Mouse (Mus musculus): ENCODE results near the gene Hnrnpul2. TPM values are rescaled to one million over a fixed set of nuclear protein-coding genes. Genes with fewer than 3 reads are reported as not detected.
A peak's percentile ranks its signal among the peaks of the same experiment; 100 is the strongest.

The Hnrnpul2 gene
- polyA plus RNA-seq, 1 experiment from 2014 or later = 5.3 TPM

GRCm38 (mm10) chr19:8788521-8788920 is 31.3 kb upstream of the Hnrnpul2 start:
- no peak overlapping the region for H3K4me2 ChIP-seq (ENCODE audit: low read length)
- peaks cover 16% of the 10 kb centered on the region for H3K4me1 ChIP-seq (ENCODE audit: control insufficient read depth, insufficient read depth, low read length)
- H3K9me3 ChIP-seq (replicated peaks; ENCODE audit: control insufficient read depth, low read length, poor library complexity, severe bottlenecking) = no peaks in the 10 kb centered on the region
- H3K36me3 ChIP-seq (ENCODE audit: control insufficient read depth, insufficient read depth, low read length) = peaks cover 10% of the 10 kb centered on the region
- H3K9ac ChIP-seq (ENCODE audit: low read depth, low read length) = 0 out of 2 replicates have a peak overlapping the region, but pooled peaks have one; percentile 10
- H3K4me3 ChIP-seq (ENCODE audit: low read depth, low read length) = no peak overlapping the region
- no peaks in the 10 kb centered on the region for H3K27me3 ChIP-seq (ENCODE audit: control insufficient read depth, insufficient read depth, low read depth, low read length)
- ATAC-seq = no peak
- H3K27ac ChIP-seq (ENCODE audit: low read length) = peak overlapping the region; percentile 39
- 12% methylated on average over 3 of the region's 3 CpGs for WGBS

GRCm38 (mm10) chr19:8789171-8789570 is 30.6 kb upstream of the Hnrnpul2 start:
- H3K36me3 ChIP-seq (ENCODE audit: control insufficient read depth, insufficient read depth, low read length) = peaks cover 16% of the 10 kb centered on the region
- H3K9me3 ChIP-seq (replicated peaks; ENCODE audit: control insufficient read depth, low read length, poor library complexity, severe bottlenecking) = no peaks in the 10 kb centered on the region
- H3K27me3 ChIP-seq (ENCODE audit: control insufficient read depth, insufficient read depth, low read depth, low read length) = no peaks in the 10 kb centered on the region
- 24% methylated on average over 1 of the region's 1 CpGs for WGBS
- H3K4me3 ChIP-seq (ENCODE audit: low read depth, low read length) = no peak overlapping the region
- peaks cover 16% of the 10 kb centered on the region for H3K4me1 ChIP-seq (ENCODE audit: control insufficient read depth, insufficient read depth, low read length)
- H3K4me2 ChIP-seq (ENCODE audit: low read length) = no peak overlapping the region
- peak overlapping the region; percentile 39; the same call in 1 of the 2 replicates for H3K27ac ChIP-seq (ENCODE audit: low read length)
- no peak overlapping the region for H3K9ac ChIP-seq (ENCODE audit: low read depth, low read length)
- ATAC-seq = no peak

- 87% methylated on average over 7 of the region's 7 CpGs for WGBS
- peaks cover 24% of the 10 kb centered on the region for H3K36me3 ChIP-seq (ENCODE audit: control insufficient read depth, insufficient read depth, low read length)
- no peak overlapping the region for H3K4me2 ChIP-seq (ENCODE audit: low read length)
- H3K9ac ChIP-seq (ENCODE audit: low read depth, low read length) = no peak overlapping the region
- no peaks in the 10 kb centered on the region for H3K27me3 ChIP-seq (ENCODE audit: control insufficient read depth, insufficient read depth, low read depth, low read length)
- no peaks in the 10 kb centered on the region for H3K9me3 ChIP-seq (replicated peaks; ENCODE audit: control insufficient read depth, low read length, poor library complexity, severe bottlenecking)
- H3K4me1 ChIP-seq (ENCODE audit: control insufficient read depth, insufficient read depth, low read length) = peaks cover 14% of the 10 kb centered on the region
- H3K4me3 ChIP-seq (ENCODE audit: low read depth, low read length) = no peak overlapping the region
- H3K27ac ChIP-seq (ENCODE audit: low read length) = no peak overlapping the region
- no peak for ATAC-seq
Measured at GRCm38 (mm10) chr19:8790171-8790570, 29.6 kb upstream of the Hnrnpul2 start.

GRCm38 (mm10) chr19:8798264-8798946 is 21.4 kb upstream of the Hnrnpul2 start, which contains the start of gene Polr2g:
Polr2g (minus strand) TSS chr19:8798577.
- ATAC-seq = peak; percentile 75
- Histone ChIP-seq H3K4me1 (ENCODE audit: control insufficient read depth, insufficient read depth, low read length) (peaks cover 25% of the 10 kb centered on the region), H3K27me3 (ENCODE audit: control insufficient read depth, insufficient read depth, low read depth, low read length) (no peaks in the 10 kb centered on the region), H3K4me3 (ENCODE audit: low read depth, low read length) (peak within 1 kb of the TSS; percentile 68), H3K4me2 (ENCODE audit: low read length) (peak within 1 kb of the TSS; percentile 93), H3K36me3 (ENCODE audit: control insufficient read depth, insufficient read depth, low read length) (peaks cover 16% of the 10 kb centered on the region), H3K9me3 (replicated peaks; ENCODE audit: control insufficient read depth, low read length, poor library complexity, severe bottlenecking) (no peaks in the 10 kb centered on the region), H3K9ac (ENCODE audit: low read depth, low read length) (peak within 1 kb of the TSS; percentile 72), H3K27ac (ENCODE audit: low read length) (peak within 1 kb of the TSS; percentile 60)
- WGBS = 2% methylated on average over 25 of the region's 25 CpGs

GRCm38 (mm10) chr19:8798947-8799315 is 20.9 kb upstream of the Hnrnpul2 start:
- Histone ChIP-seq H3K36me3 (ENCODE audit: control insufficient read depth, insufficient read depth, low read length) (peaks cover 11% of the 10 kb centered on the region), H3K27me3 (ENCODE audit: control insufficient read depth, insufficient read depth, low read depth, low read length) (no peaks in the 10 kb centered on the region), H3K9me3 (replicated peaks; ENCODE audit: control insufficient read depth, low read length, poor library complexity, severe bottlenecking) (no peaks in the 10 kb centered on the region), H3K4me2 (ENCODE audit: low read length) (peak overlapping the region; percentile 93), H3K27ac (ENCODE audit: low read length) (no peak overlapping the region), H3K9ac (ENCODE audit: low read depth, low read length) (no peak overlapping the region), H3K4me1 (ENCODE audit: control insufficient read depth, insufficient read depth, low read length) (peaks cover 26% of the 10 kb centered on the region), H3K4me3 (ENCODE audit: low read depth, low read length) (no peak overlapping the region)
- ATAC-seq = no peak

GRCm38 (mm10) chr19:8802130-8802821 is 17.5 kb upstream of the Hnrnpul2 start, which contains the start of gene Zbtb3:
Zbtb3 (plus strand) TSS chr19:8802555.
- H3K4me3 ChIP-seq (ENCODE audit: low read depth, low read length) = peak within 1 kb of the TSS; percentile 70
- no peaks in the 10 kb centered on the region for H3K9me3 ChIP-seq (replicated peaks; ENCODE audit: control insufficient read depth, low read length, poor library complexity, severe bottlenecking)
- peak within 1 kb of the TSS; percentile 95 for H3K27ac ChIP-seq (ENCODE audit: low read length)
- peak within 1 kb of the TSS; percentile 74 for H3K9ac ChIP-seq (ENCODE audit: low read depth, low read length)
- H3K36me3 ChIP-seq (ENCODE audit: control insufficient read depth, insufficient read depth, low read length) = peaks cover 7% of the 10 kb centered on the region
- WGBS = under 1% methylated on average over 30 of the region's 30 CpGs
- no peaks in the 10 kb centered on the region for H3K27me3 ChIP-seq (ENCODE audit: control insufficient read depth, insufficient read depth, low read depth, low read length)
- H3K4me1 ChIP-seq (ENCODE audit: control insufficient read depth, insufficient read depth, low read length) = peaks cover 21% of the 10 kb centered on the region
- peak within 1 kb of the TSS; percentile 67 for H3K4me2 ChIP-seq (ENCODE audit: low read length)
- peak; percentile 98 for ATAC-seq

GRCm38 (mm10) chr19:8803204-8803780 is 16.5 kb upstream of the Hnrnpul2 start:
- peak overlapping the region; percentile 95 for H3K27ac ChIP-seq (ENCODE audit: low read length)
- H3K4me2 ChIP-seq (ENCODE audit: low read length) = peak overlapping the region; percentile 67
- peak overlapping the region; percentile 74; the same call in 1 of the 2 replicates for H3K9ac ChIP-seq (ENCODE audit: low read depth, low read length)
- H3K4me3 ChIP-seq (ENCODE audit: low read depth, low read length) = peak overlapping the region; percentile 70
- peaks cover 7% of the 10 kb centered on the region for H3K36me3 ChIP-seq (ENCODE audit: control insufficient read depth, insufficient read depth, low read length)
- H3K4me1 ChIP-seq (ENCODE audit: control insufficient read depth, insufficient read depth, low read length) = peaks cover 14% of the 10 kb centered on the region
- 87% methylated on average over 9 of the region's 9 CpGs for WGBS
- ATAC-seq = no peak
- no peaks in the 10 kb centered on the region for H3K9me3 ChIP-seq (replicated peaks; ENCODE audit: control insufficient read depth, low read length, poor library complexity, severe bottlenecking)
- H3K27me3 ChIP-seq (ENCODE audit: control insufficient read depth, insufficient read depth, low read depth, low read length) = no peaks in the 10 kb centered on the region

GRCm38 (mm10) chr19:8803879-8804660 is 15.7 kb upstream of the Hnrnpul2 start:
- no peaks in the 10 kb centered on the region for H3K27me3 ChIP-seq (ENCODE audit: control insufficient read depth, insufficient read depth, low read depth, low read length)
- H3K9me3 ChIP-seq (replicated peaks; ENCODE audit: control insufficient read depth, low read length, poor library complexity, severe bottlenecking) = no peaks in the 10 kb centered on the region
- H3K4me1 ChIP-seq (ENCODE audit: control insufficient read depth, insufficient read depth, low read length) = peaks cover 14% of the 10 kb centered on the region
- WGBS = 92% methylated on average over 11 of the region's 11 CpGs
- H3K36me3 ChIP-seq (ENCODE audit: control insufficient read depth, insufficient read depth, low read length) = peaks cover 7% of the 10 kb centered on the region
- H3K4me3 ChIP-seq (ENCODE audit: low read depth, low read length) = no peak overlapping the region
- no peak for ATAC-seq
- H3K27ac ChIP-seq (ENCODE audit: low read length) = no peak overlapping the region
- H3K4me2 ChIP-seq (ENCODE audit: low read length) = no peak overlapping the region
- H3K9ac ChIP-seq (ENCODE audit: low read depth, low read length) = no peak overlapping the region
